Mouse (Mus musculus): ENCODE measurements at regions not wholly inside any gene's neighbourhood (a gene's known extent, or its start where the extent isn't known, plus 50 kb on each side); places are given as distances from the start of the nearest gene placed in this dataset.

DNA sequence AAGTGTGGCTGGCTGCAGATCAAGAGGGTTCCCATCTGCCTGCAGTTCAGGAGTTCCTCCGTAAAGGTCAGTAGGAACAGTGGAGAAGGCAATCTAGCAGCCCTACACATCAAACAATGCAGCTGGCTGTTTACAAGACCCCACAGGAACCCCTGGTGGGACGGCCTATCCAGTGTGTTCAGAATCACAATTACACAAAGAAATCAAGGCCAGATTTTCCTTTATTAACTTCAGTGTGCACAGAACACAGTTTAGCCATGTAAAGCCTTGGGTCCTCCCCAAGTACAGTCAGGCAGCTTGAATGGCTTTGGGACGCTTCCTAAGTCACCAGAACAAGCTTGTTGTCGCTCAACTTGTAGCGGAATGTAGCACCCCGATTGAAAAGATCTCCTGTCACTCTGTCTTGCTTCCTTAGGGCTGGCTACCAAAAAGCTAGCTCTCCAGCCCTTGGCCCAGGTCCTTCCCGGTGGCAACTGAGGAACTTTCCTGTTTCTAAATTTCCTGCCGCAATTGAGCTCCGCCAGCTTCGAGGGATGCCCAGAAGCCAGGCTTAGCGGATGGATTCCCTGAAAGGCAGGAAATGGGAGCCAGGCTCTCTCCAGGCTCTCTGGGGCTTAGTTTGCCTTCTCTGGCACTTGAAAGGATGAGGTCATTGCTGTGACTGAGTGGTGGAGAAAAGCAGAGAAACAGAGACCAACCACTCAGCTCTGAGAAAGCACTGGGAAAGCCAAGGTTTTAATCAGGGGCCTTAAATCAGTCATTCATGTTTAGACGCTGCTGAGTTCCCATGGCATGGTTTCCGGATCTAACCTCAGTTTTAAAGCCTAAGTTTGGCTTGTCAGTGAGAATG is 78.1 kb upstream of the Spin1 start:
- Histone ChIP-seq H3K36me3 (replicated peaks) (no peaks in the 10 kb centered on the region), H3K9me3 (replicated peaks) (no peaks in the 10 kb centered on the region), H3K27me3 (ENCODE audit: insufficient read depth, low read length) (no peaks in the 10 kb centered on the region), H3K4me1 (ENCODE audit: insufficient read depth, low read depth, low read length) (no peaks in the 10 kb centered on the region), H3K4me3 (ENCODE audit: low read depth, low read length) (no peak overlapping the region)
- TF ChIP-seq CTCF (IDR thresholded peaks at IDR 0.05; ENCODE audit: low read depth, low read length), result no peak
- no peak for TF ChIP-seq POLR2AphosphoS5 (IDR thresholded peaks at IDR 0.05; ENCODE audit: insufficient replicate concordance, low read depth, low read length)
- TF ChIP-seq GATA1 (IDR thresholded peaks at IDR 0.05; ENCODE audit: borderline replicate concordance, low read length), result no peak
- TF ChIP-seq TAL1 (conservative IDR thresholded peaks at IDR 0.05; ENCODE audit: low read depth, low read length), result no peak
- no peak for TF ChIP-seq GATA2 (IDR thresholded peaks at IDR 0.05; ENCODE audit: borderline replicate concordance, low read depth, low read length)
- no peak for DNase-seq (ENCODE audit: low spot score)
- ATAC-seq (ENCODE audit: extremely low read depth, insufficient number of reproducible peaks, low FRiP score, poor library complexity, severe bottlenecking), result no peak

DNA sequence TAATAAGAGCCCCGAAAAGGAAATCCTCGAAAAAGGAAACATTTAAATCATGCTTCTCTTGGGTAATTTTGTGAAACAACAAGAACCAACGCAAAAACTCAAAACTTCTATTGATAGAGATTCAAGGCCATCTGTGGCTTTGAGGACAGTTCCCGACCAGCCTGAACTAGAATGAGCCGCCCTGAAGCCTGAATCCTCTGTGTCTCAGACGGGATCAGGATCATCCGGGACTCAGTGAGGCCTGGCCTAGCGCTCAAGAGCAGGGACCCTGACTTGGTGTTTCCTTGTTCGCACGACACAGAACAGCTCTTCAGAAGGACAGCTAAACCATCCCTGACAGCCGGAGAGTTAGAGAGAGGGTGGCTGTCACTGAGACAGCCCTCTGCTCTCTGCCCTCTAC is 77.4 kb upstream of the Spin1 start:
- Histone ChIP-seq H3K27me3 (ENCODE audit: insufficient read depth, low read length) (no peaks in the 10 kb centered on the region), H3K4me3 (ENCODE audit: low read depth, low read length) (no peak overlapping the region), H3K36me3 (replicated peaks) (no peaks in the 10 kb centered on the region), H3K9me3 (replicated peaks) (no peaks in the 10 kb centered on the region), H3K4me1 (ENCODE audit: insufficient read depth, low read depth, low read length) (no peaks in the 10 kb centered on the region)
- DNase-seq (ENCODE audit: low spot score) (no peak), ATAC-seq (ENCODE audit: extremely low read depth, insufficient number of reproducible peaks, low FRiP score, poor library complexity, severe bottlenecking) (no peak)
- no peak for TF ChIP-seq POLR2AphosphoS5 (IDR thresholded peaks at IDR 0.05; ENCODE audit: insufficient replicate concordance, low read depth, low read length)
- TF ChIP-seq CTCF (IDR thresholded peaks at IDR 0.05; ENCODE audit: low read depth, low read length), result no peak
- no peak for TF ChIP-seq GATA1 (IDR thresholded peaks at IDR 0.05; ENCODE audit: borderline replicate concordance, low read length)
- TF ChIP-seq TAL1 (conservative IDR thresholded peaks at IDR 0.05; ENCODE audit: low read depth, low read length), result no peak

DNA sequence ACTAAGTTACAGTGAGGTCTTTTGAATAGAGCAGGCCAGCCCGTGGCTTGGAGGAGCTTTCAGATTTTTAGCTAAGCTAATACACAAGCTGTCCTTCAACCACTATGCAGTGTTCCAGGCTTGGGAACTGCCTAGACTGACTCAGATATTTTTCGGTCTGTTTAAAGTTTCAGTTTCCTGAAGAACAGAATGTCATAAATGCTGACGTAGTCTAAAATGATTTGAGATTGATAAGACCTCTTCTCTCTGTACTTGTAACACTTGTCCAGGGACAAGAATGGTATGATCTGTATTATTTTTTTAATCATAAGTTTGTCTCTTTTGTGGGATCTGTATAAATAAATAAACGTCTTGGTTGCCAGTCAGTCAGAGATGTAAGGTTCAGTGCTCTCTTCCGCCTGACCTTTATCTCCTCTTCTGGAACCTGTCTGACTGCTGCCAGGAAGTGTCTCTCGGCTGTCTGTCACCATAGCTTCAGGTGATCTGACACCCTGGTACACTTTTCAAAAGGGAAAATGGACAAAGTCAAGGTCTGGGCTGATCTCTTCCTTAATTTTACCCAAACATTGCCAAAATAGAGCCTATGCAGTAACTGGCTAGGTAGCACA is 74.3 kb upstream of the Spin1 start:
- H3K9me3 ChIP-seq (replicated peaks), result peaks cover 11% of the 10 kb centered on the region
- TF ChIP-seq CTCF (IDR thresholded peaks at IDR 0.05; ENCODE audit: low read depth, low read length), result no peak
- no peak for TF ChIP-seq POLR2AphosphoS5 (IDR thresholded peaks at IDR 0.05; ENCODE audit: insufficient replicate concordance, low read depth, low read length)
- TF ChIP-seq GATA1 (IDR thresholded peaks at IDR 0.05; ENCODE audit: borderline replicate concordance, low read length), result no peak
- TF ChIP-seq GATA2 (IDR thresholded peaks at IDR 0.05; ENCODE audit: borderline replicate concordance, low read depth, low read length), result no peak
- no peak for TF ChIP-seq TAL1 (conservative IDR thresholded peaks at IDR 0.05; ENCODE audit: low read depth, low read length)
- DNase-seq (ENCODE audit: low spot score), result no peak
- H3K36me3 ChIP-seq (replicated peaks), result no peaks in the 10 kb centered on the region
- no peak for ATAC-seq (ENCODE audit: extremely low read depth, insufficient number of reproducible peaks, low FRiP score, poor library complexity, severe bottlenecking)
- no peaks in the 10 kb centered on the region for H3K27me3 ChIP-seq (ENCODE audit: insufficient read depth, low read length)
- H3K4me3 ChIP-seq (ENCODE audit: low read depth, low read length), result no peak overlapping the region
- H3K4me1 ChIP-seq (ENCODE audit: insufficient read depth, low read depth, low read length), result no peaks in the 10 kb centered on the region

DNA sequence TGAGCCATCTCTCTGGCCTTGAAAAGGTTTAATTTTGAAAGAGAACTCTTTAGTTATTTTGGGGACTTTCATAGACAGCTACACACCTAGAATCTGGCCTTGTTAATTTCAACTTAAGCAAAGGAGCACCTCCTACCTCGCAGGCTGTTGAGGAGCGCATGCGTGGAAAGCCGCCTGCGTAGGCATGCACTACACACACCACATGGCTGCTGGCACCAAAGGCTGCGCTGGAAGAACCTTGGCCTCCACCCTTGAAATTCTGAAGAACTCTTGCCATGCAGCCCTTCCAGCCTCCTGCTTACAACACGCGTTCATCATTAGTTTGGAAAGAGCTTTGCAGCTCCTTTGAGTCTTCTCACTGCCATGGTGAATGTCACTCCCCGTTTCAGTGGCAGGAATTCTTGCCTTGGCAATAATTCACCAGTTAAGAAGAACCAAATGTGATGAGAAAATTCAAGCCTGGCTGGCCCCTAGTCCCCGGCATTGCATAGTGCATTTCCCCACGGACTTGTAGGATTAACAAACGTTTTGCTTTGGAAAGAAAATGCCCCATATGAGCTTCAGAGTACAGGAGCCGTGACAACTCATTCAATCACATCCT is 62.7 kb upstream of the Spin1 start:
- Histone ChIP-seq H3K4me1 (ENCODE audit: insufficient read depth, low read depth, low read length) (no peaks in the 10 kb centered on the region), H3K9me3 (replicated peaks) (peaks cover 13% of the 10 kb centered on the region), H3K27me3 (ENCODE audit: insufficient read depth, low read length) (no peaks in the 10 kb centered on the region), H3K36me3 (replicated peaks) (no peaks in the 10 kb centered on the region), H3K4me3 (ENCODE audit: low read depth, low read length) (no peak overlapping the region)
- ATAC-seq (ENCODE audit: extremely low read depth, insufficient number of reproducible peaks, low FRiP score, poor library complexity, severe bottlenecking) (no peak), DNase-seq (ENCODE audit: low spot score) (no peak)
- TF ChIP-seq TAL1 (conservative IDR thresholded peaks at IDR 0.05; ENCODE audit: low read depth, low read length) (no peak), GATA1 (IDR thresholded peaks at IDR 0.05; ENCODE audit: borderline replicate concordance, low read length) (no peak), CTCF (IDR thresholded peaks at IDR 0.05; ENCODE audit: low read depth, low read length) (no peak), GATA2 (IDR thresholded peaks at IDR 0.05; ENCODE audit: borderline replicate concordance, low read depth, low read length) (no peak), POLR2AphosphoS5 (IDR thresholded peaks at IDR 0.05; ENCODE audit: insufficient replicate concordance, low read depth, low read length) (no peak)

DNA sequence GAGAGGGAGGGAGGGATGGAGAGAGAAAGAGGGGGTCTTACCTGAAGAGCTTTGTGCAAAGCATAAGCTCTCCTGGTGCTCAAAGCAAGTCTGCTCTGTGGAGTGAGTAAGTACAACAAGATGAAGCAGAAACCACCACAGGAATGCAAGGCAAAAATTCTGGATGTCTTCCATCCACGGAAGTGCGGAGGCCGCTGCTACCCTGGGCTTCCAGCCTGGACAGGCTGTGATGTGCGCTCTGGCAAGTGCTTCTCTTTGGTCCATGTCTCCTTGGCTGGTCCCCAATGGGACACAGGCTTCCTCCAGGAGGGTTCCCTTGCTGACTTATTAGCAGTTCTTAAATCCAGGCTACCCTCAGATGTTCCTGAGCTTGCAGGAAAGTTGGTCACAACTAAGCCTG is 61.7 kb upstream of the Spin1 start:
- no peak overlapping the region for H3K4me3 ChIP-seq (ENCODE audit: low read depth, low read length)
- H3K36me3 ChIP-seq (replicated peaks), result no peaks in the 10 kb centered on the region
- DNase-seq (ENCODE audit: low spot score) (no peak), ATAC-seq (ENCODE audit: extremely low read depth, insufficient number of reproducible peaks, low FRiP score, poor library complexity, severe bottlenecking) (no peak)
- TF ChIP-seq POLR2AphosphoS5 (IDR thresholded peaks at IDR 0.05; ENCODE audit: insufficient replicate concordance, low read depth, low read length) (no peak), GATA2 (IDR thresholded peaks at IDR 0.05; ENCODE audit: borderline replicate concordance, low read depth, low read length) (no peak), GATA1 (IDR thresholded peaks at IDR 0.05; ENCODE audit: borderline replicate concordance, low read length) (no peak), TAL1 (conservative IDR thresholded peaks at IDR 0.05; ENCODE audit: low read depth, low read length) (no peak), CTCF (IDR thresholded peaks at IDR 0.05; ENCODE audit: low read depth, low read length) (no peak)
- H3K27me3 ChIP-seq (ENCODE audit: insufficient read depth, low read length), result no peaks in the 10 kb centered on the region; the same call in 1 of the 2 replicates
- H3K4me1 ChIP-seq (ENCODE audit: insufficient read depth, low read depth, low read length), result no peaks in the 10 kb centered on the region
- H3K9me3 ChIP-seq (replicated peaks), result peaks cover 23% of the 10 kb centered on the region

DNA sequence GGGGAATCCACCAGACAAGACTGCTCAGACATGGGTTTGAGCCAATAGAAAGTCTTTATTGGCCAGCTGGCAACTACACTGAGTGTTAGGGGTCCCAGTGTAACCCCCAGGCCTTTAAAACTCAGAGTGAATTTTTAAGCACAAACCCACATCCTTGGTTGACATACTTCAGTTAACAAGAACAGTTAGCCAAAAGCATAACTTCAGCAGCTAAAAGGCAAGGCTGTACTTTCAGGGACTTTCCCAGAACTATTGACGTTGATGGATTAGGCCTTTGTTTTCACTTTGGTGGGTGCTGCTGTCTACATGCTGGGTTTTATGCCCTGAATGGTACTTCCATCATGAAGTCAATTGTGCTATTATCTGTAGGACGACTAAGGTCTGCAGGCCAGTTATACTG is 59.6 kb upstream of the Spin1 start:
- Histone ChIP-seq H3K9me3 (replicated peaks) (peaks cover 33% of the 10 kb centered on the region), H3K4me3 (ENCODE audit: low read depth, low read length) (no peak overlapping the region), H3K27me3 (ENCODE audit: insufficient read depth, low read length) (no peaks in the 10 kb centered on the region; the same call in 1 of the 2 replicates), H3K36me3 (replicated peaks) (no peaks in the 10 kb centered on the region), H3K4me1 (ENCODE audit: insufficient read depth, low read depth, low read length) (no peaks in the 10 kb centered on the region)
- ATAC-seq (ENCODE audit: extremely low read depth, insufficient number of reproducible peaks, low FRiP score, poor library complexity, severe bottlenecking) (no peak), DNase-seq (ENCODE audit: low spot score) (no peak)
- TF ChIP-seq CTCF (IDR thresholded peaks at IDR 0.05; ENCODE audit: low read depth, low read length) (no peak), GATA1 (IDR thresholded peaks at IDR 0.05; ENCODE audit: borderline replicate concordance, low read length) (no peak), TAL1 (conservative IDR thresholded peaks at IDR 0.05; ENCODE audit: low read depth, low read length) (no peak), POLR2AphosphoS5 (IDR thresholded peaks at IDR 0.05; ENCODE audit: insufficient replicate concordance, low read depth, low read length) (no peak), GATA2 (IDR thresholded peaks at IDR 0.05; ENCODE audit: borderline replicate concordance, low read depth, low read length) (no peak)
